Mouse (Mus musculus) hindlimb bud, embryonic 11.5 days (tissue): ENCODE results near the gene Nos2.

Experiments
- DNase-seq: peaks from one replicate; pipeline ENCODE4 v3.0.0-alpha.2; 2012; ENCODE audit warnings: low read depth, low spot score; ENCODE audit errors: extremely low spot score

Gene Nos2

DNA sequence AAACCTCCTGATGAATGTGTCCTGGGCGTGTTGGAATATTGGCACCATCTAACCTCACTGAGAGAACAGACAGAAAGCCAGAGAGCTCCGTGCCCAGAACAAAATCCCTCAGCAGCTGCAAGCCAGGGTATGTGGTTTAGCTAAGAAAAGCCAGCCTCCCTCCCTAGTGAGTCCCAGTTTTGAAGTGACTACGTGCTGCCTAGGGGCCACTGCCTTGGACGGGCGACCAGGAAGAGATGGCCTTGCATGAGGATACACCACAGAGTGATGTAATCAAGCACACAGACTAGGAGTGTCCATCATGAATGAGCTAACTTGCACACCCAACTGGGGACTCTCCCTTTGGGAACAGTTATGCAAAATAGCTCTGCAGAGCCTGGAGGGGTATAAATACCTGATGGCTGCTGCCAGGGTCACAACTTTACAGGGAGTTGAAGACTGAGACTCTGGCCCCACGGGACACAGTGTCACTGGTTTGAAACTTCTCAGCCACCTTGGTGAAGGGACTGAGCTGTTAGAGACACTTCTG lies at the start of gene Nos2:
Gene Nos2 (plus strand): TSS at position 377 of the 529 bp plus-strand sequence.
- no peak for DNase-seq

GRCm38 (mm10) chr11:78870891-78871290 lies 49.7 kb upstream of the Nos2 start:
- no peak for DNase-seq

GRCm38 (mm10) chr11:78872782-78873181 lies 47.8 kb upstream of the Nos2 start:
- DNase-seq: no peak

DNA sequence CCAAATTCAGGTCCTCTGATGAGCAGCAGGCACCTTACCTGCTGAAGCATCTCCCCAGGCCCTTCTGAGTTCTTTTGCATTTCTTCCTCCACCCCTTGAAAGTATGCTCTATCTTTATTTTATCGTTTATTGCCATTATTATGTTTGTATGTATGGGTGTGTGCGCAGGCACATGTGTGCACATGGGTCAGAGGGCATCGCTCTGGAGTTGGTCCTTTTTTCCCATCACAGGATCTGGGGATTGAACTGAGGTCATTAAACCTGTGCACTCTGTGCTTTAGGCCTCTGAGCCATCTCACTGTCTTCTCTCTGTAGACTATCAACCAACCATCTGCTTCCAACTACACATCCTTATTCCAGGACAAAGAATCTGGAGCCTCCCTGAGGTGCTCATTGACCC lies 40.9 kb upstream of the Nos2 start:
- DNase-seq: no peak

- no peak for DNase-seq
Observed at GRCm38 (mm10) chr11:78886693-78887092, 33.9 kb upstream of the Nos2 start.

- DNase-seq: peak; percentile 20
Observed at GRCm38 (mm10) chr11:78887102-78887971, 33.2 kb upstream of the Nos2 start.

DNA sequence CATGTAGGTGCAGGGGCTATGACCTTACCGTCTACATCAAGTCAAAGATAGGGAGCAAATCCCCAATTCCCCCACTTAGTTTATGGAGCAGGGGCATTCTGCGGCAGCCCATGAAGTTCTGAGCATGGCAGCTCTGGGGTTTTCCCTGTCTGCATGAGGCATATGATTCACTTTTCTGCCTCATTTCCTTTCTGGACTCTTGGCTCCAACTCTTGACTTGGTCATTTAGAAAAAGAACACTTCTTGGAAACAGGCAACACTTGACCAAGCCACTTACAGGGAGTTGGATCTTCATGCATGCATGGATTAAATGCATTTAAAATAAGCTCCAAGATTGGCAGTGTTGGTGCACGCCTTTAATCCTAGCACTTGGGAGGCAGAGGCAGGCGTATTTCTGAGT lies 31.4 kb upstream of the Nos2 start:
- DNase-seq: no peak

DNA sequence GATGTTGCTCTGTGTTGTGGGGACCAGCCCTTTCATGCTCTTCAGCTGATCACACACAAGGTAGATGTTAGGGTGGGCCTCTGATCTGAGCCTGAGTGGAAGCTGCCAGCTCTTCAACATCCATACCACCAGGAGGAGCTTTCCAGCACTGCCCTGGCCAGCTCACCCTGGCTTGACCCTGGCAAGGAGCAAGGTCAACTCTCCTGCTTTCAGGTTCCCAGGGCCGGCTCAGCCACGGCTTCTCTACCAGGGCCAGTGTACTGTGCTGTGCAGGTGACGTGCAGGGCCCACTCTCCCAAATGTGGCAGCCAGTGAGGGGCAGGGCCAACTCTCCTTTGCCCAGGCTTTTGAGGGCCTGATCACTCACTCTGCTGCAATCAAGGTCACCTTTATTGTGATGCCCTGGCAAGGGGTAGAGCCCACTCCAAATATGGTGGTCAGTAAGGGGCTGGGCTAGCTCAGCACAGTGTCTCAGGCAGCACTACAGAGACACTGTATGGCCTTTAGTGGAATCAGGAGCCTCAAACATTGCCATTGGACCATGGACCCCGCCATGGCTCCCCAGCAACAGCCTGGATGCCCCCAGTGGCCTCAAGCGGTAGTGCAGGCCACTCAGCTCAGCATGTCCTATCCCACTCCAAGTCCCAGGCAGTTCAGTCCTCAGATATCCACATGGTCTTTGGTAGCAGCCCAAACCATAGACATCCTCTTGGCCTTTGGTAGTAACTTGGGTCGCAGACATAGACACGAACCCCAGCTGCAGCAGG lies 24.0 kb upstream of the Nos2 start:
- no peak for DNase-seq

DNA sequence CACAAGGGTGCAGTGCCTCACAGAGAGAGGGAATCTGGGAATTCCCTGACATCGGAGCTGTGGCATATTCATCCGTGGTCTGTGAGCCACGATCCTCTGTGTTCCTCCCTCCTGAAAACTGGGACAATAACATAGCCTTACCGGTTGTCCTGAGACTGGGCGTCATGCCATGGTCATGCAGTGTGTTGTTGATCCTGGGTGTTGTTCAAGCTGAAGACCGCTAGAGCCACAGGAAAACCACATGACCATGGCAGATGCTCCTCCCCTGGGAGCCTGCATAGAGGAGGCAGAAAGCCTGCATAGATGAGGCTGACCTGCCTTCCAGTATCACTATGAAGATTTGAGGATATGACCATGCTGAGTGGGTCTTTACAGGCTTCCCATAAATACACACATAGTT lies 5.1 kb upstream of the Nos2 start:
- no peak for DNase-seq

DNA sequence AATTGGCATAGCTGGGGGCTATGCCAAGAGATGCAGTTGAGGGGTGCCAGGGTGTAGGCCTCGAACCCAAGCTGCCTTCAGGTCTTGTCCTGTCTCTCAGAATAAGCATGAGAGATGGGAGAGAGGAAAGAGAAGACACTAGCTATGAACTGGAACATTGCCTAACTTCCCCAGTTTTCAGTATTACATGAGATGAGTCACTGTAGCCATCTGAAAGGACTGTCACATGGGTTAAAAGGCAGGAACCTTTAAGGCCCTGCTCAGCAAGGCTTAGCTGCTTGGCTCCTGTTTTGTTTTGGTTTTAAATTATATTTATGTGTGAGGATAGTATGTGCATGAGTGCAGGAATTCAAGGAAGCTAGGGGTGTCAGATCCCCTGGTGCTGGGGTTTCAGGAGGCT lies 4.2 kb upstream of the Nos2 start:
- DNase-seq: no peak

- no peak for DNase-seq
Observed at GRCm38 (mm10) chr11:78919745-78920144, 842 bp upstream of the Nos2 start.

DNA sequence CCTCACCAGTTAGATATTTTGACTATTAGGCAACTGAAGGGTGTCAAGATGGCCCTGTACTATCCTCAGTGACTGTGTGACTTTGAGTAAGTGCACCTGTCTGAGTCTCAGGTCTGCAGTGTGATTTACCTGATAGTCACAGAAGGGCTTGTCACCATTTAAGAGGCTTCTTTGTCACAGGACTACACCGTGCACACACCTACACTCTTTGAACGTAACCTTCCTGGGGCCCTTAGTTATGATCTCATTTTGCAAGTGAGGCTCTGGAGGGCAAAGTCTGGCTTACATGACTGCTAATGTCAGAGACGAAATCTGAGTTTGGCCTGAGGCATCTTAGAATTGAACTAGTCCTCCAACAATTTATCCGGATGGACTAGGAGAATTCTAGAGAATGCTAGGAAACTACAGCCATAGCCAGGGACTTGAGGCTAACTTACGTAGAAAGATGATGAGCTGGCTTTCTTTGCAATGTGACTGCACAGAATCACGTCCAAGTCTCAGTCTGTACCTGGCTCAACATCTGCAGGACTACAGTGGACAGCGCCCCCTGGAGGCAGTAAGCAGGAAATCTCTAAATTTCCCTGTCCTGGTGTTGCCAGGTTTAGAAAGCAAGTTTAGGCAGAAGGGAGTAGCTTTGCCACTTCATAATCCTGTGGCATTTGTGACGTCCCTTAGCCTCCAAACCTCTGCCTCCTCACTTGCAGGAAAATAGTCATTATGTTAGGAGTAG lies 2.3 kb downstream of the Nos2 start:
- DNase-seq: no peak

DNA sequence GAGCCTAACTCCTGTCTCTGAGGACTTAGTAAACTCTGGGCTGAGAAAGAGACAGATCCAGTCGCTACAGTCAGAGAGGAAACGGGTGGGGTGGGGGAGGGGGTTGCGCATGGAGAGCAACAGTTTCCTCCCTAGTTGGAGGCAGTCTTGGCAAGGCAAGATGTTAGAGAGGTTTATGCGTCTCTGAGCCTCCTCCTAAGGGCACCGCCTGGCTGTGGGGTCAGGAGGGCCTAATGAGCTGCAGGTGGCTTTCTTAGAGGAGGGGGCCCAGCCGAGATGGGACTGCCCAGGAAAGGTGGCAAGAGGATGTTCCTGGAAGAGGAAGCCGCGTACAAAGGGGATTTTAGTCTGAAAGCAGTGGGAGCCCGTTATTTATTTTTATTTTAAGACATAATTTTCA lies 3.5 kb downstream of the Nos2 start:
- DNase-seq: no peak

GRCm38 (mm10) chr11:78924916-78925315 lies 4.3 kb downstream of the Nos2 start:
- no peak for DNase-seq

DNA sequence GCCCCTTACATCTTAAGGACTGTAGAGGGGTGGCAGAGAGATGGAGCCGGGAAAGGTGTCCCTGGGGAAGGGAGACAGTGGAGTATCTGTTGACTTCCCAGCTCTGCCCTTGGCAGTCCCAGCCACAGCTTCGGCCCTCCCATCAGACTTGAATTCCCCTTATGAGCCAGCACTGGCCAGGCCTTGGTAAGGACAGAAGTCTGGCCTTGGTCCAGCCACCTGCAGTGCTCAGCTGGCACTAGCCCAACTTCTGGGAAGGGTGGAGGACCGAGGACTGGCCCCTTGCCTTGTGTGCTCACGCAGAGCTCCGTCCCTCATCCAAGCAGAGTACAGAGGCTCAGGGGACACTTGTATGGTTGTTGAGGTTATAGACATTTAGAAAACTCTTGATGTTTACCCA lies 8.8 kb downstream of the Nos2 start:
- DNase-seq: no peak

DNA sequence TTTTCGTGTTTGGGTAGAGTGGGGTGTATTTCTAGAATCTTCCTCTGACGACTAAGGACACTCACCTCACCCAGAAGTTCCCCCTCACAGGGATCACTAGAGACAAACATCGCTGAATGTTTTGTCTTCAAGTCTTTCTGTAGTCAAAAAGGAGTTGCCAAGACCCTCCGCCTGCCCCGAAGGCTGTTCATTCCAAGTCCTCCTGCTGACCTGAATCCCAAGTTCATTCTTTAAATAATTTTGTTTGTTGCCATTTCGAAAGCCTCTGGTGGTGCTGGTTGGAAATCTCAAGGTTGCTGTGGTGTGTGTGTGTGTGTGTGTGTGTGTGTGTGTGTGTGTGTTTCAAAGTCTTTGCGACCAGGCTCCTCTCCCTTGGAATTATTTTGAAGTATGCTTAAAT lies 13.7 kb downstream of the Nos2 start:
- no peak for DNase-seq

DNA sequence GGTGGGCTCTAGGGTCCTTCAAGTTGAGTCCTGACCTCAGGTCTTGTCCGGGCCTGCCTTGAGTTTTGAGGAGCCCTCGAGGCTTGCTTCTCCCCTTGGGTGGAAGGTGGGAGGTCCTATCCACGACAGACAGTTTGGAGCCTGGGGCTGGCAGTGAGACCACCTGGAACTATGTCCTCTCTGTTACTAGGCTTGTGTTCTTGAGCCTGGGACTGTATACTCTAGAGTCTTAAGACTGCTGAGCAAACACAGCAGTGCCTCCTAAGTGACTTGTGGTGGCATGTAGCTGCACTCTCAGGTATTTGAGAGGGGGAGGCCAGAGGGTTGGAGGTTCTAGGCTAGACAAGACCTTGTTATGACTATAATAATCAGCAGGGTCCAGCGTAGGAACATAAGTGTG lies 14.1 kb downstream of the Nos2 start:
- no peak for DNase-seq

DNA sequence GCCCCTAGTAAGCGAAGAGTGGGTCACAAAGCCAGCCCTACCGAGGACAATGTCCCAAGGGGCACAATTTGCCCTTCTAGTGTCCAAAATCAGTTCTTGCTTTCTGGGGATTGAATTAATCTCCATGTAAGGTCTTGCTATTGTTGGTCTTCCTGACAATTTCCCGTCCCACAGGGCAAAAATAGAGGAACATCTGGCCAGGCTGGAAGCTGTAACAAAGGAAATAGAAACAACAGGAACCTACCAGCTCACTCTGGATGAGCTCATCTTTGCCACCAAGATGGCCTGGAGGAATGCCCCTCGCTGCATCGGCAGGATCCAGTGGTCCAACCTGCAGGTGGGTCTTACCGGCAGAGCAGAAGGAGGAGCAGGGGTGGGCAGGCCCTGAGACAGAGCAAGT lies 14.6 kb downstream of the Nos2 start:
- no peak for DNase-seq

GRCm38 (mm10) chr11:78943083-78943482 lies 22.5 kb downstream of the Nos2 start:
- DNase-seq: no peak

DNA sequence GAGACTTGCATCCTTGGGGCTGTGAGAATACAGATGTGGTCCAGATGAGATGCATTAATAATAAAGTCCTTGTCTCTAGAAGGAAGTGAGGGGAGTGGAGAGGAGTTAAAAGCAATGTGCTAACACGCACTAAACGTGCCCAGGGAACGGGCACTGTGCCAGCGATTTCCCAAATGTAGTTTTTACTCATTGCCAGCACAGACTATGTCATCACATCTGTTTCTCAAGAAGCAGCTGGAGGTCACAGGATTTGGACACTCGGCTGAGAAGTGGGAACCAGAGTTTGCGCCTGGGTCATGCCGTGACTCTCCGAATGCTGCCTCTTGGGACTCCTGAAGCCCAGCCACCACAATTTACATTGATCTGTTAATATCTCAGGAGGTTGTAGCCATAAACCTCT lies 29.8 kb downstream of the Nos2 start:
- no peak for DNase-seq

DNA sequence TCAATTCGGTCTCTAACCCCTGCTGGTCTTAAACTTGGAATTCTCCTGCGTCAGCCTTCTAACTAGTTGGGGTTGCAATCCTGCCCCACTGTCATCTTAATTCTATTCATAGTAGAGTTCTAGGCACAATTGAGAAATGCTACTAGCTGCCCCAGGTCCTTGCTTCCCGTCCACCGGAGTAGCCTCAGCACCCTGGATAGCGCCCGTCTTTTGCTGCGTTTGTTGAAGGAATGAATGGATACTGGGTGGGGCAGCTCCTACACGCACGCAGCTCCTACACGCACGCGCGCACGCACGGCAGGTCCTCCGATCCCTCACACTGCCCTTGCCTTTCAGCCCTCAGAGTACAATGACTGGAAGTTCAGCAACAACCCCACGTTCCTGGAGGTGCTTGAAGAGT lies 31.9 kb downstream of the Nos2 start:
- peak; percentile 30 for DNase-seq
